Mouse (Mus musculus): Measurements from ENCODE around the gene Spin1.
"Not testable (repeated sequence)": the region's sequence is repeated elsewhere in the genome, so short reads cannot be mapped to it uniquely, and the experiment has no call there.

DNA sequence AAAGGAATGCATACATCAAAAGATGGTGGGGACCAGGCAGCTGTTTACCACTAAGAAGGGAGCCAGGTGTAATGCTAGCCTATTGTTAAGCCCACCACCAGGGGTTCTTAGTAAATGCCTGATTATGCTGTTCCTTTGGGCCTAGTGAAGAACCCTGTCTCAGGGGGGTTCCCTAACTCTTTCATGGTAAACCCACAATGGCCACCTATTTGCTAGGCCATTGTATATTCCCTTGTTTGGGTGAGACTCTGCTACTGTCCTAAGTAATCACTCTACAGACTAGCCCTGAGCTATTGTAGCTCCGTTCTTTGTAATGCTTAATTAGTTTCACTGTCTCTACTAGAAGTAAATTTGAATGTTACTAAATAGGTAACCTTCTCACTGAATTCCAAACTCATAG, 22.1 kb upstream of the Spin1 start:
- not testable (repeated sequence) for TF ChIP-seq POLR2A (IDR thresholded peaks at IDR 0.05; ENCODE audit: borderline replicate concordance, extremely low read depth, low read depth, low read length); CTCF (IDR thresholded peaks at IDR 0.05; ENCODE audit: insufficient read depth, low read length)

Measured in lung, adult 2 months (tissue).